Mouse (Mus musculus) brain, embryonic 14.5 days (tissue): ENCODE data around the gene Trp73.

Source experiments
- CTCF ChIP-seq: fragments of 200-500 bp; IDR thresholded peaks from 2 replicates; pipeline ENCODE4 v1.5.1; 2012; ENCODE audit warnings: inconsistent platforms, mild to moderate bottlenecking, moderate library complexity, borderline replicate concordance; ENCODE audit not compliant: insufficient read depth, insufficient read length; ENCODE audit errors: extremely low read depth
- POLR2A ChIP-seq: fragments of 200-500 bp; IDR thresholded peaks from 2 replicates; pipeline ENCODE4 v1.6.1; 2012; ENCODE audit warnings: mild to moderate bottlenecking, inconsistent platforms, borderline replicate concordance; ENCODE audit not compliant: poor library complexity, insufficient read depth, insufficient read length, severe bottlenecking; ENCODE audit errors: extremely low read depth

DNA sequence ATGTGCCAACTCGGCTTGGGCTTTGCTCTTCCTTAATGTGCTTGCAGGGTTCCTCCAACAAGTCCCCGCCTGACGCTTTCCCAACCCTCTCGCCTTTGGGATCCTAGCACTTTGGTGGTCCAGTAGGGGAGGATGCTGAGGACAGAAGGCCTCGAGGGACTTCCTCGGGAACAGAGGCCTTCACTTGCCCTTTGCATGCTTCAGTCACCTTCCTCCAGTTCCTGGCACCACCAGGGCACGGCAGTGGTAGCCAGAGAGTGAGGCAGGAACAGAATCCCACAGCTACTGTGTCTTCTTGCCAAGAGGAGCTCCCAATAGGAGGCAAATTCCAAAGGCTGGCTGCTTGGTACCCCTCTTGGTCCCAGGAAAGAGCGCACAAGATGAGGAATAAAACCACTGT, 36.6 kb downstream of the Trp73 start:
- no peak for TF ChIP-seq POLR2A
- TF ChIP-seq CTCF: no peak
